24 mouse cellular contexts compared by ENCODE assay signal in the genomic region with DNA sequence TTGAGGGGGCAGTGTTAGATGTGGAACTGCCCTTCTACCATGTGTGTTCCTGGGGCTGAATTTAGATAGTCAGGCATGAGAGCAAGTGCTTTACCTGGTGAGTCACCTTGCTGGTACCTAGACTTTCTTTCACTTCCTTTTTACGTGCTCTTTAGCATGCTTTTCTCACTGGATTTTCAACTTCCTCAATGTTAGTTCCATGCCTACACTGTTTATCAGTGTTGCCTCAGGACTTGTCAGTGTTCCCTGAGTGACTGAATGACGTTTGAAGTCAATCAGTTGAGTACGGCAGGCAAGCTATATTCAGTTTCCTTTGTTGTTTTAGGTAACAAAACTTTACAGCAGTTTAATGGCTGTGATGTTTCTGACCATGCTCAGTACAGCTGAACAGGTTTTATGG.
DNase-seq lines count a peak whose midpoint lies in the region; ATAC-seq and TF ChIP-seq lines count a peak whose summit lies in the region.
"Had no signal": no experiment of that assay in that cellular context is flagged by ENCODE, and none has a peak within 500 bp of the region (broad histone marks: within the 10 kb centered on the region; RNA-seq: fewer than 3 reads in every experiment).

No protein-coding gene starts in this region.

- H3K4me2 ChIP-seq in heart, postnatal 0 days (ENCODE audit: low read depth, low read length) = no peak overlapping the region
- H3K4me2 ChIP-seq in midbrain, embryonic 15.5 days = no peak overlapping the region
- H3K4me2 ChIP-seq in forebrain, embryonic 14.5 days (ENCODE audit: low read length) = no peak overlapping the region
- H3K4me2 ChIP-seq: embryonic facial prominence, embryonic 12.5 days; embryonic facial prominence, embryonic 15.5 days; forebrain, embryonic 15.5 days; heart, embryonic 11.5 days; hindbrain, embryonic 14.5 days had no signal

- no peak for TF ChIP-seq CTCF in heart, postnatal 0 days (IDR thresholded peaks at IDR 0.05; ENCODE audit: low read depth)
- TF ChIP-seq CTCF in MEL (IDR thresholded peaks at IDR 0.05 in 2 of 3, conservative IDR thresholded peaks at IDR 0.05 in 1 of 3; ENCODE audit: control insufficient read depth in 1 of 3, insufficient read depth in 1 of 3, low read depth in 2 of 3, low read length in 3 of 3, poor library complexity in 1 of 3, severe bottlenecking in 1 of 3) = no peak

- 39% methylated on average over 3 of the region's 3 CpGs for WGBS in heart, postnatal 0 days
- WGBS in midbrain, embryonic 15.5 days = 82% methylated on average over 3 of the region's 3 CpGs
- 76% methylated on average over 3 of the region's 3 CpGs for WGBS in forebrain, embryonic 14.5 days

- 0 out of 2 replicates have a peak overlapping the region, but pooled peaks have one; percentile 11 for H3K27ac ChIP-seq in heart, postnatal 0 days (ENCODE audit: low read depth)
- no peak overlapping the region for H3K27ac ChIP-seq in MEL (ENCODE audit: control insufficient read depth, low read depth, low read length)
- H3K27ac ChIP-seq in midbrain, embryonic 15.5 days = no peak overlapping the region
- H3K27ac ChIP-seq in forebrain, embryonic 14.5 days (ENCODE audit: low read depth, low read length) = no peak overlapping the region
- H3K27ac ChIP-seq: embryonic facial prominence, embryonic 12.5 days; embryonic facial prominence, embryonic 15.5 days; forebrain, embryonic 15.5 days; hindbrain, embryonic 14.5 days; hindbrain, postnatal 0 days had no signal

- H3K27me3 ChIP-seq in heart, postnatal 0 days (ENCODE audit: control insufficient read depth, insufficient read depth, low read length) = no peaks in the 10 kb centered on the region
- H3K27me3 ChIP-seq in MEL (ENCODE audit: control insufficient read depth in 1 of 2, insufficient read depth in 2 of 2, low read length in 2 of 2) = no peaks in the 10 kb centered on the region
- 0 out of 2 replicates have a peak, but pooled peaks cover 5% of the 10 kb centered on the region for H3K27me3 ChIP-seq in midbrain, embryonic 15.5 days (replicated peaks)
- H3K27me3 ChIP-seq in forebrain, embryonic 14.5 days (replicated peaks; ENCODE audit: control insufficient read depth, insufficient read depth, low read length) = no peaks in the 10 kb centered on the region
- H3K27me3 ChIP-seq: embryonic facial prominence, embryonic 12.5 days; embryonic facial prominence, embryonic 15.5 days; forebrain, embryonic 15.5 days had no signal

- ATAC-seq in heart, postnatal 0 days (ENCODE audit: insufficient read depth, low read depth) = no peak
- ATAC-seq in neutrophil, adult 5-6 weeks (ENCODE audit: extremely low read depth, insufficient number of reproducible peaks, low FRiP score, poor library complexity, severe bottlenecking) = peak; percentile 36; the same call in 1 of the 2 replicates
- ATAC-seq in midbrain, embryonic 15.5 days (replicated peaks) = no peak
- no peak for ATAC-seq in forebrain, embryonic 14.5 days
- ATAC-seq: forebrain, embryonic 15.5 days; hindbrain, postnatal 0 days; inflammation-experienced regulatory T-cells, adult 6 months; Patski had no signal

- no peak for TF ChIP-seq POLR2A in MEL (IDR thresholded peaks at IDR 0.05; ENCODE audit: control insufficient read depth in 1 of 2, insufficient read depth in 1 of 2, low read depth in 1 of 2, low read length in 2 of 2, poor library complexity in 1 of 2)

- H3K79me2 ChIP-seq in MEL (ENCODE audit: control insufficient read depth, insufficient read depth, low read length, poor library complexity) = no peaks in the 10 kb centered on the region

- H3K9me3 ChIP-seq in heart, postnatal 0 days (replicated peaks; ENCODE audit: control insufficient read depth, low read length) = no peaks in the 10 kb centered on the region
- no peaks in the 10 kb centered on the region for H3K9me3 ChIP-seq in MEL (replicated peaks; ENCODE audit: insufficient read depth, low read length)
- H3K9me3 ChIP-seq in midbrain, embryonic 15.5 days = no peaks in the 10 kb centered on the region
- no peaks in the 10 kb centered on the region for H3K9me3 ChIP-seq in forebrain, embryonic 14.5 days (replicated peaks; ENCODE audit: control insufficient read depth, low read length)
- H3K9me3 ChIP-seq: embryonic facial prominence, embryonic 12.5 days; embryonic facial prominence, embryonic 15.5 days; forebrain, embryonic 15.5 days had no signal

- intact Hi-C loops in heart, postnatal 14 days (cut with DNase I) = no loop called here
- intact Hi-C loops in gastrocnemius, postnatal 14 days (cut with DNase I; ENCODE audit: low total_unique reads) = no loop called here

- H3K9ac ChIP-seq in heart, postnatal 0 days (replicated peaks; ENCODE audit: low read depth, low read length) = no peak overlapping the region
- no peak overlapping the region for H3K9ac ChIP-seq in MEL (ENCODE audit: control insufficient read depth, low read depth, low read length, poor library complexity, severe bottlenecking)
- H3K9ac ChIP-seq in midbrain, embryonic 15.5 days = no peak overlapping the region
- no peak overlapping the region for H3K9ac ChIP-seq in forebrain, embryonic 14.5 days (ENCODE audit: low read length)
- H3K9ac ChIP-seq: embryonic facial prominence, embryonic 12.5 days; embryonic facial prominence, embryonic 15.5 days; forebrain, embryonic 15.5 days; hindbrain, embryonic 14.5 days had no signal

- no peak for DNase-seq in heart, postnatal 0 days (ENCODE audit: low spot score)
- DNase-seq in heart, postnatal 14 days = no peak
- DNase-seq in MEL (ENCODE audit: low read depth, low spot score) = peak; percentile 76
- no peak for DNase-seq in forebrain, embryonic 14.5 days (ENCODE audit: low spot score)
- DNase-seq in gastrocnemius, postnatal 14 days = no peak
- DNase-seq: adrenal gland, postnatal 10 days; adrenal gland, postnatal 36 days; cerebellum, adult 18-20 months; cerebellum, adult 9-11 months; cerebellum, postnatal 25 days; gastrocnemius, postnatal 10 days; heart, adult 11 months; heart, postnatal 10 days; heart, postnatal 4 days had no signal

- TF ChIP-seq RAD21 in MEL (IDR thresholded peaks at IDR 0.05; ENCODE audit: low read depth, low read length) = no peak

- no peaks in the 10 kb centered on the region for H3K36me3 ChIP-seq in heart, postnatal 0 days (replicated peaks; ENCODE audit: control insufficient read depth, insufficient read depth, low read length)
- H3K36me3 ChIP-seq in MEL (ENCODE audit: control insufficient read depth in 1 of 2, insufficient read depth in 2 of 2, low read length in 2 of 2) = peaks cover 0 to 14% of the 10 kb centered on the region in 2 experiments; a peak in 2 of 4 replicates
- no peaks in the 10 kb centered on the region for H3K36me3 ChIP-seq in midbrain, embryonic 15.5 days (replicated peaks)
- no peaks in the 10 kb centered on the region for H3K36me3 ChIP-seq in forebrain, embryonic 14.5 days (ENCODE audit: control insufficient read depth, insufficient read depth, low read length)
- H3K36me3 ChIP-seq: embryonic facial prominence, embryonic 12.5 days; embryonic facial prominence, embryonic 15.5 days; forebrain, embryonic 15.5 days had no signal

- no peak for TF ChIP-seq EP300 in heart, postnatal 0 days (IDR thresholded peaks at IDR 0.05; ENCODE audit: low read depth)
- peak; percentile 22 to 68; a peak in 1 of 4 replicates for TF ChIP-seq EP300 in MEL (IDR thresholded peaks at IDR 0.05; ENCODE audit: low read depth in 1 of 2, low read length in 2 of 2)

- no peak overlapping the region for H3K4me3 ChIP-seq in heart, postnatal 0 days (ENCODE audit: low read depth, low read length)
- H3K4me3 ChIP-seq in MEL (ENCODE audit: control insufficient read depth in 1 of 2, insufficient read depth in 1 of 2, low read depth in 2 of 2, low read length in 2 of 2) = no peak overlapping the region
- no peak overlapping the region for H3K4me3 ChIP-seq in midbrain, embryonic 15.5 days
- H3K4me3 ChIP-seq in forebrain, embryonic 14.5 days (ENCODE audit: low read depth, low read length) = no peak overlapping the region
- H3K4me3 ChIP-seq: embryonic facial prominence, embryonic 12.5 days; embryonic facial prominence, embryonic 15.5 days; forebrain, embryonic 15.5 days had no signal

- H3K4me1 ChIP-seq in heart, postnatal 0 days (ENCODE audit: control insufficient read depth, insufficient read depth) = no peaks in the 10 kb centered on the region
- peaks cover 9 to 10% of the 10 kb centered on the region in 2 experiments for H3K4me1 ChIP-seq in MEL (ENCODE audit: control insufficient read depth in 1 of 2, insufficient read depth in 2 of 2, low read length in 2 of 2)
- no peaks in the 10 kb centered on the region for H3K4me1 ChIP-seq in midbrain, embryonic 15.5 days
- H3K4me1 ChIP-seq in forebrain, embryonic 14.5 days (ENCODE audit: control insufficient read depth, insufficient read depth, low read length) = no peaks in the 10 kb centered on the region
- H3K4me1 ChIP-seq: embryonic facial prominence, embryonic 12.5 days; embryonic facial prominence, embryonic 15.5 days; forebrain, embryonic 15.5 days had no signal

TF ChIP-seq in MEL, 35 proteins besides CTCF, POLR2A, EP300 and RAD21 (continues in another document):
- TF ChIP-seq ZC3H11A (IDR thresholded peaks at IDR 0.05; ENCODE audit: low read depth, low read length) (no peak), KAT2A (conservative IDR thresholded peaks at IDR 0.05; ENCODE audit: low read depth, low read length) (no peak), MAX (IDR thresholded peaks at IDR 0.05; ENCODE audit: low read length) (peak; percentile 24; the same call in 1 of the 2 replicates), SIN3A (IDR thresholded peaks at IDR 0.05; ENCODE audit: low read length) (0 out of 2 replicates have a peak, but pooled peaks have one; percentile 22), BHLHE40 (IDR thresholded peaks at IDR 0.05; ENCODE audit: borderline replicate concordance, low read depth, low read length) (no peak), POLR2AphosphoS2 (IDR thresholded peaks at IDR 0.05; ENCODE audit: low read length) (no peak), RCOR1 (IDR thresholded peaks at IDR 0.05; ENCODE audit: low read depth, low read length) (no peak), GABPA (IDR thresholded peaks at IDR 0.05; ENCODE audit: low read depth, low read length) (no peak), TAL1 (IDR thresholded peaks at IDR 0.05; ENCODE audit: low read length) (peak; percentile 51), ETS1 (IDR thresholded peaks at IDR 0.05; ENCODE audit: low read depth, low read length) (0 out of 2 replicates have a peak, but pooled peaks have one; percentile 26), MXI1 (IDR thresholded peaks at IDR 0.05; ENCODE audit: low read depth, low read length) (peak; percentile 51; the same call in 1 of the 2 replicates), NELFE (IDR thresholded peaks at IDR 0.05; ENCODE audit: low read depth, low read length) (no peak), GATA1 (IDR thresholded peaks at IDR 0.05; ENCODE audit: low read depth, low read length) (peak; percentile 72), E2F4 (IDR thresholded peaks at IDR 0.05; ENCODE audit: borderline replicate concordance, low read depth, low read length) (no peak), CHD1 (IDR thresholded peaks at IDR 0.05; ENCODE audit: low read depth, low read length) (no peak), UBTF (IDR thresholded peaks at IDR 0.05; ENCODE audit: borderline replicate concordance, insufficient read depth, low read depth, low read length) (no peak), MAFK (IDR thresholded peaks at IDR 0.05; ENCODE audit: borderline replicate concordance, low read depth, low read length) (no peak)
